Comparison of ENCODE assay signal across 8 mouse cellular contexts in the genomic region with DNA sequence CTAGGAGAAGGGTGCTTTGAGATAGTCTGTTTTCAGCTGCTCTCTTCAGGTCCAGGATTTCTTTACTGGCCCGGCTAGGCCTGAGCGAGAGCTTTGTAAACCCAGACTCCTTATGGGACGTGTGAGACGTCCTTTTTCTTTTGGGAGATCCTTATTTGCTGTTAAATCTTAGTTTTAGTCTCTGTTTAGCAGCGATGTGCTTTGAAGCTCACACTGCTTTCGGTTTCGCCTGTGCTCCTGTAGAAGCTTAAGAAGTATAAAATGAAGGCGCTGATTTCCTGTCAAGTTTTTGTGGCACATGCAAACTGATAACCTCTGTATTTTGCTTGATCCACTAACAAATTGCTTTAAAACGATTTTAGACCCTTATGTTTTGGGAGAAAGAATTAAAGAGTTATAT. TPM values are rescaled to one million over a fixed set of nuclear protein-coding genes. Genes with fewer than 3 reads are reported as not detected.
DNase-seq lines count a peak whose midpoint lies in the region; ATAC-seq and TF ChIP-seq lines count a peak whose summit lies in the region.

No protein-coding gene starts in this region.

- under 1% methylated on average over 9 of the region's 9 CpGs for WGBS in intestine, embryonic 15.5 days
- under 1% methylated on average over 9 of the region's 9 CpGs for WGBS in neural tube, embryonic 12.5 days

- no peak for ATAC-seq in intestine, embryonic 15.5 days
- ATAC-seq in neural tube, embryonic 12.5 days (ENCODE audit: low FRiP score, low read depth): no peak

- peak overlapping the region; percentile 99 for H3K4me3 ChIP-seq in layer of hippocampus, adult 2 months
- peak overlapping the region; percentile 88 for H3K4me3 ChIP-seq in brown adipose tissue, adult 24 weeks (ENCODE audit: insufficient read depth, low read depth, low read length)
- H3K4me3 ChIP-seq in intestine, embryonic 15.5 days (replicated peaks): peak overlapping the region; percentile 77
- peak overlapping the region; percentile 76 for H3K4me3 ChIP-seq in neural tube, embryonic 12.5 days

- 0 out of 2 replicates have a peak, but pooled peaks cover 8% of the 10 kb centered on the region for H3K36me3 ChIP-seq in intestine, embryonic 15.5 days
- H3K36me3 ChIP-seq in neural tube, embryonic 12.5 days: peaks cover 22% of the 10 kb centered on the region

- H3K27ac ChIP-seq in layer of hippocampus, adult 2 months: peak overlapping the region; percentile 85
- peak overlapping the region; percentile 80 for H3K27ac ChIP-seq in brown adipose tissue, adult 24 weeks (replicated peaks; ENCODE audit: low read depth, low read length)
- peak overlapping the region; percentile 38; the same call in 1 of the 2 replicates for H3K27ac ChIP-seq in intestine, embryonic 15.5 days
- no peak overlapping the region for H3K27ac ChIP-seq in neural tube, embryonic 12.5 days

- DNase-seq in layer of hippocampus, adult 2 months (ENCODE audit: low spot score in 2 of 2): no peak
- DNase-seq in layer of hippocampus, adult 8-10 months (ENCODE audit: low spot score in 2 of 2): no peak
- DNase-seq in embryo, embryonic 10.5 days (ENCODE audit: low spot score): no peak
- DNase-seq in left cerebral cortex, adult 18-20 months (ENCODE audit: low spot score in 2 of 2): no peak
- no peak for DNase-seq in thymus, adult 18-20 months

- peak overlapping the region; percentile 52 for H3K4me2 ChIP-seq in intestine, embryonic 15.5 days (replicated peaks)
- peak overlapping the region; percentile 65 for H3K4me2 ChIP-seq in neural tube, embryonic 12.5 days (replicated peaks)

- H3K9me3 ChIP-seq in intestine, embryonic 15.5 days: no peaks in the 10 kb centered on the region
- no peaks in the 10 kb centered on the region for H3K9me3 ChIP-seq in neural tube, embryonic 12.5 days

- H3K27me3 ChIP-seq in intestine, embryonic 15.5 days (replicated peaks): no peaks in the 10 kb centered on the region
- H3K27me3 ChIP-seq in neural tube, embryonic 12.5 days (replicated peaks): no peaks in the 10 kb centered on the region

- TF ChIP-seq CTCF in layer of hippocampus, adult 2 months (conservative IDR thresholded peaks at IDR 0.05): no peak

- H3K9ac ChIP-seq in intestine, embryonic 15.5 days: peak overlapping the region; percentile 84
- H3K9ac ChIP-seq in neural tube, embryonic 12.5 days: peak overlapping the region; percentile 86

- no peaks in the 10 kb centered on the region; the same call in 1 of the 2 replicates for H3K4me1 ChIP-seq in brown adipose tissue, adult 24 weeks (ENCODE audit: control insufficient read depth, insufficient read depth, insufficient read length, low read length)
- peaks cover 5% of the 10 kb centered on the region; the same call in 1 of the 2 replicates for H3K4me1 ChIP-seq in intestine, embryonic 15.5 days (replicated peaks)
- H3K4me1 ChIP-seq in neural tube, embryonic 12.5 days: no peaks in the 10 kb centered on the region

RNA-seq across cellular contexts. Expression of gene Psma2, which starts 0.5 kb away (rescaled TPM):
- 10 to 100 TPM; 62.3 to 66.1 TPM for total RNA-seq in layer of hippocampus, adult 2 months (2021)
- 10 to 100 TPM; 61.1 to 67.5 (median 63.3) TPM for total RNA-seq in layer of hippocampus, adult 8-10 months (2022)
- 116 and 128 TPM in 2 replicates for polyA plus RNA-seq in brown adipose tissue, adult 24 weeks (2012; ENCODE audit: insufficient read depth, insufficient read length, missing spikeins)
- polyA plus RNA-seq in intestine, embryonic 15.5 days (2015; fragmentation: Nextera tagmentation; extraction: Ambion mirVana): 196 and 205 TPM in 2 replicates
- polyA plus RNA-seq in neural tube, embryonic 12.5 days (2016; fragmentation: Nextera tagmentation; extraction: Ambion mirVana): 179 and 181 TPM in 2 replicates
- 10 to 100 TPM; 57.5 to 65.7 TPM for total RNA-seq in left cerebral cortex, adult 18-20 months (2021)

RNA-seq across cellular contexts. Expression of gene Mrpl32, which starts 0.6 kb away (rescaled TPM):
- 10 to 100 TPM; 29.6 to 35.6 TPM for total RNA-seq in layer of hippocampus, adult 2 months (2021)
- 10 to 100 TPM; 24.2 to 31.8 (median 27.3) TPM for total RNA-seq in layer of hippocampus, adult 8-10 months (2022)
- 138 and 184 TPM in 2 replicates for polyA plus RNA-seq in brown adipose tissue, adult 24 weeks (2012; ENCODE audit: insufficient read depth, insufficient read length, missing spikeins)
- polyA plus RNA-seq in intestine, embryonic 15.5 days (2015; fragmentation: Nextera tagmentation; extraction: Ambion mirVana): 121 and 140 TPM in 2 replicates
- 115 and 117 TPM in 2 replicates for polyA plus RNA-seq in neural tube, embryonic 12.5 days (2016; fragmentation: Nextera tagmentation; extraction: Ambion mirVana)
- 10 to 100 TPM; 28.7 to 29.3 TPM for total RNA-seq in left cerebral cortex, adult 18-20 months (2021)

RNA-seq across cellular contexts. Expression of gene AW209491, which starts 16.4 kb away (rescaled TPM):
- total RNA-seq in layer of hippocampus, adult 2 months (2021): 10 to 100 TPM; 20.3 to 20.4 TPM
- total RNA-seq in layer of hippocampus, adult 8-10 months (2022): 10 to 100 TPM; 21.3 to 22.9 (median 22.4) TPM
- 17.0 and 22.0 TPM in 2 replicates for polyA plus RNA-seq in brown adipose tissue, adult 24 weeks (2012; ENCODE audit: insufficient read depth, insufficient read length, missing spikeins)
- polyA plus RNA-seq in intestine, embryonic 15.5 days (2015; fragmentation: Nextera tagmentation; extraction: Ambion mirVana): 26.0 and 26.6 TPM in 2 replicates
- polyA plus RNA-seq in neural tube, embryonic 12.5 days (2016; fragmentation: Nextera tagmentation; extraction: Ambion mirVana): 30.9 and 31.4 TPM in 2 replicates
- total RNA-seq in left cerebral cortex, adult 18-20 months (2021): 10 to 100 TPM; 24.7 to 25.3 TPM
